Mouse (Mus musculus) mesoderm, embryonic 11.5 days (tissue): ENCODE measurements around the gene Capn10.

Experiments
- DNase-seq: peaks from one replicate; pipeline ENCODE4 v3.0.0-alpha.2; 2012; ENCODE audit warnings: low read depth, low spot score

Gene Capn10

DNA sequence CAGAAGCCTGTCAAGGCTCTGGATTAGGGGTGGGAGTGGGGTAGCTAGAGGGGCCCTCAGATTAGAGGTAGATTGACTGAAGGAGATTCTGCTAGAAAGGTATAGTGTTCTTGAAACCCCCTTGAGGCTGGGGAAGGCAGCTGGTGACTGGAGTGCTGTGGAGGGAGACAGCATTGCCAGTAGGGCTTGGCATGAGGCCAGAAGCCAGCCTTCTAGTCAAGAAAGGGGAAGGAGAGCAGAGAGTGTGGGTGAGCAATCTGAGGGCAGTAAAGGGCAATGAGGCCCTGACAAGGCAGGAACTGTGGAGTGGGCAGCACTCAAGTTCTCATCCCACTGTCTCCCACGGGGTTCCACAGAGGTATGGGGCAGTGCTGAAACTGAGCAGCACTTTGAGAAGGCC is 38.7 kb downstream of the Capn10 start:
- DNase-seq, result no peak

DNA sequence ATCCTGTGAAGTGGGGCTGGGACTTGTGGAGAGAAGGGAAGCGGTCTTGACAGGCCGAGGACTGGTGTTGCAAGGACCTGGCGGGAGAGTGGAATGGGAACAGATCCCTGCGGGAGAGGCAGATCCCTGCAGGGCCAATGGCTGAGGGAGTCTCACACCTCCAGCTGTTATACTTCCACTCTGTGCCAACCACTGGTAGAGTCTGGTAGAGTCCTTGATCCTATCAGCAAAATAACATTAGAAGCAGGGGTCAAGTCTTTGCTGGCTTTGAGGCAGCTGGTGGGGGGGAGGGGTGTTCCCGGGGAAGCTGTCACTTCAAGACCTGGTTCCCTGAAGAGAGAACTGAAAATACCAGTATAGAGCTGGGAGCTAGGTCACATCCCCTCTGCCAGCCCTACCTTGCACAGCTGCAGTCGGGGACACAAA is 42.0 kb downstream of the Capn10 start:
- no peak for DNase-seq

DNA sequence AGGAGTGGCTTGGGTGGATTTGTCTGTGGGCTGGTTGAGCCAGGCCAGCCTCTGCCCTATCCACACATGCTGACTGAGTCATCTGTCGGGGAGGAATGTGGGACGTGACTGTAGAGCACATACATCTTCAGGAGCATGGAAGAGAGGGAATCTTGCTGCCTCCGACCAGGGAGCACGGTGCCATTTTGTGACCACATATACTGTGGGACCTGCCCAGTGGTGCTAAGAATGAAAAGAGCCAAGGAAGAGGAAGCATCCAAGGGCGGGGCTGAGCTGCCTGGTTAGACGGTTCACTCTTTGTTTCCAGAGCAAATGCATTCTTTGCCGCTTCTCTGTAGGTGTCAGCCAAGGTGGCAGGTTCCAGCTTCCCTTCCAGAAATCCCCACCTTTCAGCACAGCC is 44.5 kb downstream of the Capn10 start:
- no peak for DNase-seq

DNA sequence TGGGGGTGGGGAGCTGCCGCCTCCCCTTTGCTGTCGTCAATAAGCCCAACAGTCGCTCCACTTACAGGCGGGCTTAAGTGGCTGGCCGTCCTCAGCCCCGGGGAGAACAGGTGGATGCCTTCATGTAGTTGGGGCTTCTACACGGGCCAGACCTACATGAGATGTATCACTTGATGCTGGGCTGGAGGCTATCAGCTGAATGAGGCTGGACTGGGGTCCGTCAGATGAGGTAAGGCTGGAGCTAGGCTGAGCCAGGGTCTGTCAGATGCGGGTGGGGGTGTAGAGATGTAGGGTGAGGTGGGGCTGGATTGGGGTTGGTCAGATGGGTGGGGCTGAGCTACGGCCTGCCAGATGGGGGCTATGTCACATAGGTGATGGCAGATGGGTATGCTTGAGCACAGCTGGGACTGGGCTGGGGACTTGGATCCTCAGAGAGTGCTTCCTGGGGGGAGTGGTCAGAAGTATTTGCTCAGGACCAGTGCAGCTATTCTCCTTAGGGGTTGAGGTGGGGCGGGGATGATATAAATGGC is 45.0 kb downstream of the Capn10 start:
- no peak for DNase-seq

DNA sequence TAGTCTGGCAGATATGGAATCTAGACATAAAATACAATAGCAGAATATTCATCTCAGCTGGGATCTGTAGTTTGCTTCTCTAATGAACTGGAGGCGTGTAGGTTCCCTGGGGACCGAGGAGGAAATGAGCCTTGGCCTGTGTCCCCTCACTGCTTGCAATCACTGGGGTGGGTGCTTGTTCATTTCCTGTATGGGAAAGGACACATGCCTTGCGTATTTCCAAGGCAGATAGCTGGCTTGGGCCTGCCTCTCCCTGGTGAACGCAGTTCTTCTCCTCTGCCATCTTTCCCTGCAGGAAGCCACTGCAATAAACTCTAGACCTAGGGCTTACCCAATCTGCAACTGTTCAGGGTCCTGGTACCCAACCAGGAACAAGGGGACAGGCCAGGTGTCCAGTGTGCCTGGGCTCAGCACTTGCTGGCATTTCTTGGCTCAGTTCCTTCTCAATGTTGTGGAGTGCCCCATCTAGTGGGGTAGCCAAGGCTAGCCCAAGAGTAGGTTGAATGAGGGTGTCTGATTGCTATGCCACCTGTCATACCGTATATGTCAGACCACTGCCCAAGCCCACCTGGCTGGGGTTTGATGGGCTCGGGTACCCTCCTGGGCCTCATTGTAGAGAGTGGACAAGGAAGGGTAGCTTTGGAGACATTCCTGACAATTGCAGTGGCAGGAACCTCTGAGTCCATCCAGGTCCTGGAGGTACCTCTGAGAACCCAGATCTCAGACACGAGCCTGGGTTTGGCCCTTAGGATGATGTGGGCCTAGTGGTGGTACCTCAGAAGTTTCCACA is 47.1 kb downstream of the Capn10 start:
- no peak for DNase-seq

DNA sequence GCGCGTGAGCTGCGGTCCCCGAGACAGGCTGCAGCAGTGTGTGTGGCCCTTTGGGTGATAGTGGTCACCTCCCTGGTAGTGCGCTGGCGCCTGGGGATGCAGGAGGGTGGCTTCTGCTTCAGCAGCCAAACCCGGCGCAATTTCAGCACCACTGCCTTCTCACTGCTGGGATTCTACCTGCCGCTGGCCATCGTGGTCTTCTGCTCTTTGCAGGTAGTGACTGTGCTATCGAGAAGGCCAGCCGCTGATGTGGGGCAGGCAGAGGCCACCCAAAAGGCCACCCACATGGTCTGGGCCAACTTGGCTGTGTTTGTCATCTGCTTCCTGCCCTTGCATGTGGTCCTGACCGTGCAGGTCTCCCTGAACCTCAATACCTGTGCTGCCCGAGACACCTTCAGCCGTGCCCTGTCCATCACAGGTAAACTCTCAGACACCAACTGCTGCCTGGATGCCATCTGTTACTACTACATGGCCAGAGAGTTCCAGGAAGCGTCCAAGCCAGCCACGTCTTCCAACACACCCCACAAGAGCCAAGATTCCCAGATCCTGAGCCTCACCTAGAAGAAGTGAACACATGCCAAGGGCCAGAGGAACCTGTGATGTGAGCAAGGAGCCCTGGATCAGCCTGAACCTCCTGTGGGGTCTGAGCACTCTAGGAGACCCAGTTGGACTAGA is 48.9 kb downstream of the Capn10 start:
- no peak for DNase-seq

DNA sequence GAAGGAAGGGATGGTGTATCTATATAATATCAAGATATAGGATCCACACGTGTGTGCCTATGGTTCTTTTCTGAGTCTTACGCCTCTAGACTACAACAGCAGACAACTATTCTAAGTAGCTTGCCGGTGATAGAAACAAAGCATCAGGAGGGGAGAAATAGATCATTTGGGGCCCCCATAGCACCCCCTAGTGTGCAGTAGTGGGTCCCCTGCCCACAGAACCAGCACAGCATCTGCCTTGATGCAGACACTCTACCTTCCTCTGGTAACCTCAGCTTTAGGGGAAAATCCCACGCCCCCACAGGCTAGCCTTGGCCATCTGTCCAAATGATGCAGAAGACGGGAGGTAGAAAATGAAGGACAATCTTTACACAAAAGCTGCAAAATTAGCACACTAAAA is 50.8 kb downstream of the Capn10 start:
- no peak for DNase-seq

DNA sequence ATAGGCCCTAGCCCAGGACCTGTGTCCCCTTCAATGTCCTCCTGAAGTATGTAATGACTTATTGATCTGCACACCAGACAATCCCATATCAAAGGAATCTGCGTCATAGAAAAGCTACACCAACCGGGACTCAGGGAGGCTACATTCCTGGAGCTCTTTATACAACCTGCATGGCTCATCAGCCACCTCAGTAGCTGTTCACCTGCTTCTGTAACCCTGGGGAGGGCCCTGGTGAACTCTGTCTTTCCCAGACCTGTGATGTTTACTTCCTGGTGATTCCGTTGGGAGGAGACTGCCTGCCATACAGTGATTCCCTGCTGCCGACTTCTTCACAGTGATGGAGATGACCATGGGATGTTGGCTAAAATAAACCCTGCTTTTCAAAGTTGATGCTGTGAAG is 54.7 kb downstream of the Capn10 start:
- DNase-seq, result no peak

DNA sequence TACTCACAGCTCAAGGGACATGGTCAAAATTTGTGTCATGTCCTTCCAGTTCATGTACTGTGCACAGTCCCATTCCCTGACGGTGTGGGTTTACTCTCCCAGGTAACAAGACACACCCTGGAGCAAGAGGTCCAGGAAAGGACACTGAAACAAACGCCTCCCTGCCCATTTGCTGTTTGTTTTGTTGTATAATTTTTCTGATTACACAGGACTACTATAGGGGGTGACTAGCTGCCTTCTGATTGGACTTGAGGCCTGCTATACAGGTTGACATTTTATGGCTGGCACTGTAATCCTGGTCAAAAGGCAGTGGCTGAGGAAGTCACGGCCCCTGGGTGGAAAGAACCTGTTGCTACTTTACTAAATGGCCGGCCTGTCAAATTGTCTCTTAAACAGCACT is 55.7 kb downstream of the Capn10 start:
- DNase-seq, result no peak

DNA sequence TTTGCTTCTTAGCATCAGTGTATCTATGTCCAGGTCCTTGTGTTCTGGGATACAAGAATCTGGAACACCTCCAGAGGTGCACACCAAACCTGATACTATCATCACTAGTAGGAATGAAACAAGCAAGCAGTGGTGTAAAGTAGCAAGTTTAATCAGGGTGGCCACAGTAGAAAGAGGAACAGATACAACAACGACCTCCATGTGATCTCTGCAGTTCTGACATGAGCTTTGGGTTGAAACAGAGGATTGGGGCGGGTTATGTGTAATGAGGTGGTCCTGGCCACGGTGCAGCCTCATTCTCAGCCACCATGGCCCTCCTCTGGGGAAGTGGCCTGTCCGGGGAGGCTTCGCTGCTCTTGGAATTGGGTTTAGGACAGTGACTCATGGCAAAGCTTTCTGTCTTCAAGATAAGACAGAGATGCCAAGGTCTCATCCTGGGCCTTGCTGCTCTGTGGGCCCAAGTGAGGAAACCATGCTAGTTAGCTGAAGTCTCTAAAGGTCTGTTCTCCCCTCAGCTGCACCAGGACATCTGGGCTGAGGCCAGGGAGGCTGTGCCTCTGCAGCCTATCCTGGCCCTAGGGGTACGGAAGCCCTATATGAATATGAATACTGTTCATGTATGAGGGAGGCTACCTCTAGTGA is 58.2 kb downstream of the Capn10 start:
- DNase-seq, result no peak

DNA sequence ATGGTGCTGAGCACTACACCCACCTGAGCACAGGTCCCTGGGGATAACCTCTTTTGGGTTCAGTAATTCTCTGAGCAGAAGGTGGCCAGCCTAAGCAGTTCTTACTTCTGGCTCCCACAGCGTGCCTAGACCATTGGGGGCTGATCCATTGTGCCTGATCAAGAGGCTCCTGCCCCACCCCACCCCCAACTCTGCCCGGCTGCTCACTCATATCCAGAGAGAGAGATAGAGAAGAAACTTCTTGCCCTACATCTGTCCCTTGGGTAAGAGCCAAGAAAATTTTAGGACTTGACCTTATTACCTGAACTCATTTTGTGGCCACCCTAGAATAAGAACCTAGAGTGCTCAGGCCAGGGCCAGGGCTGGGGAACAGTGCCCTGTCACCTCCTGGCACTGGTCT is 58.7 kb downstream of the Capn10 start:
- DNase-seq, result no peak
